Mouse (Mus musculus): ENCODE data around the gene Pgam2.
"Not testable (repeated sequence)": the region's sequence is repeated elsewhere in the genome, so short reads cannot be mapped to it uniquely, and the experiment has no call there.

Pgam2 gene

GRCm38 (mm10) chr11:5803551-5803981 lies at the start of gene Pgam2:
TSS of gene Pgam2 (minus strand) at chr11:5803733.
- DNase-seq: no peak

- DNase-seq: no peak
Measured at GRCm38 (mm10) chr11:5852314-5852713, 48.8 kb upstream of the Pgam2 start.

- DNase-seq: peak; percentile 48
Measured at GRCm38 (mm10) chr11:5851021-5851736, 47.6 kb upstream of the Pgam2 start.

GRCm38 (mm10) chr11:5850452-5850851 lies 46.9 kb upstream of the Pgam2 start:
- DNase-seq: peak; percentile 42

- DNase-seq: no peak
Measured at GRCm38 (mm10) chr11:5849316-5849715, 45.8 kb upstream of the Pgam2 start.

GRCm38 (mm10) chr11:5848741-5849140 lies 45.2 kb upstream of the Pgam2 start:
- no peak for DNase-seq

- no peak for DNase-seq
Measured at GRCm38 (mm10) chr11:5846639-5847345, 43.3 kb upstream of the Pgam2 start.

GRCm38 (mm10) chr11:5843131-5843530 lies 39.6 kb upstream of the Pgam2 start:
- DNase-seq: no peak

GRCm38 (mm10) chr11:5841751-5842150 lies 38.2 kb upstream of the Pgam2 start:
- DNase-seq: no peak

- DNase-seq: no peak
Measured at GRCm38 (mm10) chr11:5840346-5840745, 36.8 kb upstream of the Pgam2 start.

GRCm38 (mm10) chr11:5837251-5838246 lies 34.0 kb upstream of the Pgam2 start, which contains the start of gene Polm:
TSS of gene Polm (minus strand) at chr11:5838016.
- peak; percentile 90 for DNase-seq

GRCm38 (mm10) chr11:5836126-5836525 lies 32.6 kb upstream of the Pgam2 start:
- peak; percentile 51 for DNase-seq

- DNase-seq: no peak
Measured at GRCm38 (mm10) chr11:5835057-5835456, 31.5 kb upstream of the Pgam2 start.

- DNase-seq: no peak
Measured at GRCm38 (mm10) chr11:5834506-5834905, 31.0 kb upstream of the Pgam2 start.

- DNase-seq: no peak
Measured at GRCm38 (mm10) chr11:5829327-5829726, 25.8 kb upstream of the Pgam2 start.

- no peak for DNase-seq
Measured at GRCm38 (mm10) chr11:5828509-5829191, 25.1 kb upstream of the Pgam2 start.

GRCm38 (mm10) chr11:5827931-5828330 lies 24.4 kb upstream of the Pgam2 start:
- no peak for DNase-seq

- DNase-seq: no peak
Measured at GRCm38 (mm10) chr11:5825432-5825831, 21.9 kb upstream of the Pgam2 start.

GRCm38 (mm10) chr11:5819223-5819622 lies 15.7 kb upstream of the Pgam2 start:
- no peak for DNase-seq

- DNase-seq: no peak
Measured at GRCm38 (mm10) chr11:5813381-5813780, 9.8 kb upstream of the Pgam2 start.

- DNase-seq: not testable (repeated sequence)
Measured at GRCm38 (mm10) chr11:5809487-5809886, 6.0 kb upstream of the Pgam2 start.

GRCm38 (mm10) chr11:5807956-5808355 lies 4.4 kb upstream of the Pgam2 start:
- no peak for DNase-seq
